Mouse (Mus musculus) megakaryocyte, embryonic 14.5 days (primary cell): ENCODE measurements at regions not wholly inside any gene's neighbourhood (a gene's known extent, or its start where the extent isn't known, plus 50 kb on each side); places are given as distances from the start of the nearest gene placed in this dataset.

Experiments used
- H3K27me3 ChIP-seq: replicated peaks from 2 replicates; pipeline ENCODE3; 2012; ENCODE audit warnings: inconsistent platforms
- H3K36me3 ChIP-seq: replicated peaks from 2 replicates; pipeline ENCODE3; 2012; ENCODE audit warnings: low read length, inconsistent platforms, mixed read lengths
- H3K4me1 ChIP-seq: 2 replicates; pipeline ENCODE4 v1.6.1; 2012; ENCODE audit warnings: inconsistent platforms
- H3K4me3 ChIP-seq: replicated peaks from 2 replicates; pipeline ENCODE3; 2012; ENCODE audit warnings: moderate library complexity, mild to moderate bottlenecking, inconsistent platforms
- H3K9me3 ChIP-seq: 2 replicates; pipeline ENCODE4 v1.6.1; 2012; ENCODE audit warnings: inconsistent platforms
- FLI1 ChIP-seq: IDR thresholded peaks from 2 replicates; pipeline ENCODE4 v1.6.1; 2012; ENCODE audit warnings: low read length, inconsistent platforms, mixed read lengths
- GATA1 ChIP-seq: IDR thresholded peaks from 3 replicates; pipeline ENCODE4 v1.6.1; 2012; ENCODE audit warnings: mixed read lengths, low read length, inconsistent platforms, borderline replicate concordance

GRCm38 (mm10) chr12:56472856-56473647, 63.7 kb downstream of the Nkx2-1 start:
- Histone ChIP-seq H3K36me3 (no peaks in the 10 kb centered on the region), H3K9me3 (no peaks in the 10 kb centered on the region), H3K4me1 (no peaks in the 10 kb centered on the region), H3K4me3 (no peak overlapping the region), H3K27me3 (no peaks in the 10 kb centered on the region)
- TF ChIP-seq FLI1 (no peak), GATA1 (no peak)

- Histone ChIP-seq H3K9me3 (0 out of 2 replicates have a peak, but pooled peaks cover under 1% of the 10 kb centered on the region), H3K4me1 (no peaks in the 10 kb centered on the region), H3K27me3 (no peaks in the 10 kb centered on the region), H3K36me3 (no peaks in the 10 kb centered on the region), H3K4me3 (no peak overlapping the region)
- no peak for TF ChIP-seq FLI1
- no peak for TF ChIP-seq GATA1
These were observed 65.7 kb downstream of the Nkx2-1 start for GRCm38 (mm10) chr12:56470932-56471500.

DNA sequence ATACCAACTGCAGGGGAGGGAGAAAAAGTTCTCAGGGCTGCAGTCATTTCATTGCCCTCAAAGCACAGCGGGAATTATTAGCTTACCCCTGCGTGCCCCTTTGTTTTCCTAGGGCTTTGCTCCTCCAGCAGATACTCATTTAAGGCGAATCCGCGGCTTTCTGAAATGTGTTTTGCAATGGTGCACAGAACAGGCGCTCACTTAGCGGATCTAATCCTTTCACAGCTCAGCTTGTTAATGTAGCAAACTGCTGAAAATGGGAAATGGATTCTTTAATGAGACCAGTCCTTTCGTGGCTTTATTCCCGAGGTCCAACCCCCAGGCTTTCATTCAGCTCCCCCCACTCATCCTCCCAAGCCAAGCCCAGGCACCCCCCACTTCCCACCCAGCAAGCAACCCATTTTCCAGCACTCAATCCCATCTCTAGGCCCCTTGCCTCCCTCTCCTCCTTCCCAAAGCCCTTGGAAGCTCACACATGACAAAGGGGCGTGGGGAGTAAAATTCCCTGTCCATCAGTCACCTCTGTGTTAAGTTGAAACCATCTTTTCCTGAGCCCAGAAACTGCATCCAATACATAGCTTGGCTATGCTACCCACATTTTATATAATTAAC, 77.1 kb downstream of the Nkx2-1 start:
- Histone ChIP-seq H3K4me1 (no peaks in the 10 kb centered on the region), H3K27me3 (peaks cover 7% of the 10 kb centered on the region), H3K9me3 (peaks cover 9% of the 10 kb centered on the region; the same call in 1 of the 2 replicates), H3K36me3 (no peaks in the 10 kb centered on the region), H3K4me3 (no peak overlapping the region)
- TF ChIP-seq GATA1: no peak
- no peak for TF ChIP-seq FLI1

DNA sequence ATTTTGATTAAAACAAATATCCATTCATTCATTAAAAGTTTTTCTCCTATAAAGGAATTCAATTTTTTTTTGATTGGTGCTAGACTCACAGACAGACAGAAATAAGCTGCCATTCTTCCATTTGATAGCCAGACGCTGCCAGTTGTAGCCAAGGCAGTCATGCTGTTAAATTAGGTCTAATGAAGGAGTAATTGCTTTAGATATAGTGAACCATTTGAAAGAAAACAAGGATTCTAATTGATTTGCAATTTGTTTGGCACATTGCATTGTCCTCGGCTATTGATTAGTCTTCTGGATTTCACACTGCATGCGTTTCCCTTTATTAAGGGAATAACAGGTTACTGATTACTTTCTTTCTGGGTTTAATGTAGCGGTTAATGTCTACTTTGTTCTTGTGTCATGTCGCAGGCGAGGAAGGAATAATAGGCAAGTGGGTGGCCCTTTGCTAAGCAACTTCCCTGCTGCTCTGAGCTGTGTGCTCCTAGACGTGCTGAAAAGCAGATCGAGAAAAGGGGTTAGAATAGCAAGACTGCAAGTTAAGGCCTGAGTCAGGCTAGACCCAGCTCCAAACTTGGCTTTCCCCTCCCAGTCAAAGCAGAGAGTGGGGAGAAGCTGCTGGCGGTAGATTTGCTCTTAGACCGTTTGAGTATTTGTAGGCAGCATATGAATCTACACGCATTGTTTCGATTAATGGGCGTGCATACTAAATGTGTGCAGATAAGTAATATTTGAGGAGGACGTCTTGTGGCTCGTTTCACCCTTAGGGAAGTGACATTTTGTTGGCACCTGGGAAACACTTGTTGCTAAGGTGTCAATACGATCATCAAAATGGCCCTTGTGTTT, 77.8 kb downstream of the Nkx2-1 start:
- H3K9me3 ChIP-seq: 0 out of 2 replicates have a peak, but pooled peaks cover 5% of the 10 kb centered on the region
- H3K36me3 ChIP-seq: no peaks in the 10 kb centered on the region
- no peak overlapping the region for H3K4me3 ChIP-seq
- TF ChIP-seq GATA1: no peak
- TF ChIP-seq FLI1: no peak
- H3K27me3 ChIP-seq: peaks cover 7% of the 10 kb centered on the region
- H3K4me1 ChIP-seq: no peaks in the 10 kb centered on the region

DNA sequence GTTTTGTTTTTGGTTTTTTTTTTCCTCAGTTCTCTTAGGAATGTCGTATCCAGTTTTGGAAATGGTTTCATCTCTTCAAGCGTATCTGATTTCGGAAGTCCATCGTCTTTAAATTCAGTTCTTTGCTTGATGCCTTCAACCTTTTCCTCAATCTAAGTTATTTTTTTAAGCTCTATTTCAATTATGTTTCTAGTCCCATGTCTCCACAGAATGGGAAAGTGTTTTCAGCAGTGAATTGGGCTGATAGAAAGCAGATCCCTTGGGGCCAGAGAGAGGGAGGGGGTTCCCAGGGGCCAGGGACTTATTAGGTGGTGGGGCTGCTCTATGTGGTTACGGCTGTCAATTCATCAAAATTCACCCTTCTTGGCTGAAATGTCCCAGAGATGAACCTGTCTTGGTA, 78.8 kb downstream of the Nkx2-1 start:
- no peaks in the 10 kb centered on the region for H3K4me1 ChIP-seq

DNA sequence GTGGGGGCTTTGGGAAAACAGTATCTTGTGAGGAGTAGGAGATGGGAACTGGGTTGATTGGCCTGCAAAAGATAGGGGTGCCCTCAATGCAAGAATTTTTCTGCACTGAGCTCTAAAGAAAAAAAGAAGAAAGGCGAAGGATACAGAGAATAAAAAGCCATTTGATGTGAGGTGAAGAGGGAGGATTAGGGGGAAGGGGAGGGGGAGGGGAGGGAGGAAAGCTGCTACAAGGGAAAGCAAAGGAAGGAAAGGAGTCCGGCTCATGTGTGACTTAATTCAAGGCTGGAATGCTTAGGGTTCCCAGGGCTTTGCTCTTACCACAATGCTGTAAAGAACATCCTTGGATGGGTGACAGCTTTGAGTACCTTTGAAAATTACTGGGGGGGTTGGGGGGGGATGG, 79.4 kb downstream of the Nkx2-1 start:
- no peak for TF ChIP-seq FLI1
- TF ChIP-seq GATA1: no peak
- no peak overlapping the region for H3K4me3 ChIP-seq
- no peaks in the 10 kb centered on the region for H3K36me3 ChIP-seq
- H3K27me3 ChIP-seq: peaks cover 7% of the 10 kb centered on the region
- H3K9me3 ChIP-seq: 0 out of 2 replicates have a peak, but pooled peaks cover 5% of the 10 kb centered on the region
- H3K4me1 ChIP-seq: no peaks in the 10 kb centered on the region

More for the DNA sequence above, 78.8 kb downstream of the Nkx2-1 start:
- Histone ChIP-seq H3K9me3 (0 out of 2 replicates have a peak, but pooled peaks cover 5% of the 10 kb centered on the region), H3K27me3 (peaks cover 7% of the 10 kb centered on the region), H3K36me3 (no peaks in the 10 kb centered on the region), H3K4me3 (no peak overlapping the region)
- TF ChIP-seq FLI1 (no peak), GATA1 (no peak)

- H3K27me3 ChIP-seq: no peaks in the 10 kb centered on the region
- TF ChIP-seq FLI1 (no peak), GATA1 (no peak)
- H3K4me3 ChIP-seq: no peak overlapping the region
- no peaks in the 10 kb centered on the region for H3K9me3 ChIP-seq
- no peaks in the 10 kb centered on the region for H3K36me3 ChIP-seq
- no peaks in the 10 kb centered on the region for H3K4me1 ChIP-seq
These were observed 86.4 kb downstream of the Nkx2-1 start for GRCm38 (mm10) chr12:56450261-56450660.

DNA sequence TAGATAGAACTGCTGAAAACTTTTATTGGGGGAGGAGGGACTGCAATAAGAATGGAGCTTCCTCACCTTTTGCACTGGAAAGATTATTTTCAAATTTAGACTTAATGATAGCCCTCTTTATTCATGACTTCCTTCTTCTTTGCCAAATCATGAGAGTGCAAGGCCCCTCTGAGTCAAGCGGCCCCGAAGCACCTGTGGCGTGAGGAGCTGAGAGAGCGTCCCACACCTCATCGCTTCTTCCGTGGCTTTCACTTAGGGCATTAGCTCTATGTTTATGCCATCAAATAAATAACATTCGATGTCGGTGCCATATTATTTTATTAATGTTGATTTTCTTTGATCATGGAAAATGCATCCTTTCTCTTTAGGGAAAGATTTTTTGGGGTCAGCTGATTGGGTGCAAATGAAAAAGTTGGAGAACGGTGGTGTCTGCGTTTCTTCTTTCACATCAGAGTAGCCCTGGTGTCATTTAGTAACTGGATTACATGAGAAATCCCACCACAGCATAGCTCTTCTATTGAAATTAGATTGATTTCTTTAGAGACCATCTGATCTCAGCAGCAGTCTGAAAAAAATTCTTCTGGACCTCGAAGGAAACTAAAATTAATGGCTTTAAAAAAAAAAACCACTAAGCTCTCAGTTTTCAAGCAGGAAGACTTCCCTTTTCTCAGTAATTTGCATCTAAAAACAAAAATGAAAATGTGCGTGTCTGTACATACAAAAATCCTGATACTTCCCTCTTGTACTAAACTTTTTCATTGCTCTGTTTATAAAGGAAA, 87.7 kb downstream of the Nkx2-1 start:
- TF ChIP-seq FLI1 (no peak), GATA1 (no peak)
- no peaks in the 10 kb centered on the region for H3K36me3 ChIP-seq
- H3K4me1 ChIP-seq: no peaks in the 10 kb centered on the region
- no peaks in the 10 kb centered on the region for H3K9me3 ChIP-seq
- no peak overlapping the region for H3K4me3 ChIP-seq
- H3K27me3 ChIP-seq: no peaks in the 10 kb centered on the region
